Mouse (Mus musculus) brown adipose tissue, adult 24 weeks (tissue): Measurements from ENCODE around the gene Uckl1. TPM values are rescaled to one million over a fixed set of nuclear protein-coding genes. Genes with fewer than 3 reads are reported as not detected.
A peak's percentile ranks its signal among the peaks of the same experiment; 100 is the strongest.

ENCODE experiments used
- H3K27ac ChIP-seq: fragments of 200-500 bp; replicated peaks from 2 replicates; pipeline ENCODE4 v1.5.1; 2012; ENCODE audit warnings: low read depth, mild to moderate bottlenecking, low read length
- H3K4me1 ChIP-seq: fragments of 200-500 bp; 2 replicates; pipeline ENCODE4 v1.6.1; 2012; ENCODE audit warnings: low read length, mixed read lengths; ENCODE audit not compliant: control insufficient read depth, insufficient read depth, insufficient read length
- H3K4me3 ChIP-seq: fragments of 200-500 bp; 2 replicates; pipeline ENCODE4 v1.5.1; 2012; ENCODE audit warnings: low read depth, mild to moderate bottlenecking, low read length, moderate library complexity; ENCODE audit not compliant: insufficient read depth
- polyA plus RNA-seq: library from polyadenylated mRNA; stranded (reverse); fragments of >200 nt; gene quantifications from 2 replicates; pipeline ENCODE4 v1.2.4, GENCODE M21; 2012; ENCODE audit not compliant: missing spikeins, insufficient read depth, insufficient read length

Gene Uckl1
- polyA plus RNA-seq, 1 experiment: 26.8 TPM

GRCm38 (mm10) chr2:181571941-181572670, 12.6 kb downstream of the Uckl1 start:
- H3K27ac ChIP-seq: no peak overlapping the region
- no peaks in the 10 kb centered on the region for H3K4me1 ChIP-seq
- no peak overlapping the region for H3K4me3 ChIP-seq

- Histone ChIP-seq H3K4me3 (no peak overlapping the region), H3K4me1 (no peaks in the 10 kb centered on the region), H3K27ac (no peak overlapping the region)
These were observed 13.6 kb downstream of the Uckl1 start for GRCm38 (mm10) chr2:181570921-181571595.

DNA sequence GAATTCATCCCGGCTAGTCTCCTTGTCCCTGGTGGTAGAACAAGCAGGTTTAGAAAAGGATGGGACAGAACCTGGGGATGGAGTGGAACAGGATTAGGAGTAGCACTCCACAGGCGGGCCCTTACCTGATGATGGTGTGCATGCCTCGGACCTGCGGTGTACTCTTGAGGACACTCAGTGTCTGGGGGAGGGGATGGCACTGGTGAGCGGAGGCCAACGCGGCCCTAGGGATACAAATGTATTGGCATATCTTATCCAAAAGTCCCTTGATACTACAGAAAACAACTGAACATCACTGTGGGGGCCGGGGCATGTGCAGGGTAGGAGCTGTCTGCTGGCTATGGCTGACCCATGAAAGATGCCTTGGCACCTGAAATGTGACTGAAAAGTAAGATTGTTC, 14.3 kb downstream of the Uckl1 start:
- H3K4me3 ChIP-seq: no peak overlapping the region
- H3K4me1 ChIP-seq: no peaks in the 10 kb centered on the region
- H3K27ac ChIP-seq: no peak overlapping the region

- H3K4me3 ChIP-seq: no peak overlapping the region
- H3K4me1 ChIP-seq: no peaks in the 10 kb centered on the region
- no peak overlapping the region for H3K27ac ChIP-seq
These were observed 14.8 kb downstream of the Uckl1 start for GRCm38 (mm10) chr2:181569856-181570255.

DNA sequence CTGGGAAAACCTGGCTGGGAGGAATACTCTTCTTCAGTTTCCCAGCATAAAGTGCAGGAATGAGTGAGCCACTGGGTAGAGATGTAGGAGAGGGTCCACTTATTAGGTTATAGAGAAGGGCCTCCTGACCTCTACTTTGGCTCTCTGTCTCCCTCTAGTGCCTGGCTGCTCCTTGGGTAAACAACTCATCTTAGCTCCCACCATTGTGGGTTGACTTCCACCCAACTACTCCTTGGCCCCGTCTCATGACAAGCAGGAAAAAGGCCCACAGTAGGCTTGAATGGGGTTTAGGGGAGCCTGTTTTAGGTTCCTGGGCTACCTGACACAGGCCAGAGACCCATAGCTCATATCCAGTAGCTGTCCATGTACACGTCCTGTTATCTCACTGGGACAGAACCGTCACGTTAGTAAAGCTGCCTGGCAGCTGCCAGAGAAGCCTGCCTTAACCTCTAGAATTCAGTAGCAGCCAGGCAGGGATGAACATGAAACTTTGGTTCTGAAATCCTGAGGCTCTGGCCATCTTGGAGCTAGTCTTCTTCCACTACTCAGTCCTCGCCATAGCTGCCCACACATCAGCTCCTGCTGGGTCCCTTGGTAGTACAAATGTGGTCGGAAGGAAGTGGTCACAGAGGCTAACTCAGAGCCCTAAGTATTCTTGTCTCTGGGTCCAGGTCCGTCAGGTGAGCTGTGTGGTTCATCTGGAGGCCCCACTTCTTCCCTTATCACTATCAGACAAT, 16.3 kb downstream of the Uckl1 start:
- no peaks in the 10 kb centered on the region for H3K4me1 ChIP-seq
- no peak overlapping the region for H3K27ac ChIP-seq
- H3K4me3 ChIP-seq: no peak overlapping the region

DNA sequence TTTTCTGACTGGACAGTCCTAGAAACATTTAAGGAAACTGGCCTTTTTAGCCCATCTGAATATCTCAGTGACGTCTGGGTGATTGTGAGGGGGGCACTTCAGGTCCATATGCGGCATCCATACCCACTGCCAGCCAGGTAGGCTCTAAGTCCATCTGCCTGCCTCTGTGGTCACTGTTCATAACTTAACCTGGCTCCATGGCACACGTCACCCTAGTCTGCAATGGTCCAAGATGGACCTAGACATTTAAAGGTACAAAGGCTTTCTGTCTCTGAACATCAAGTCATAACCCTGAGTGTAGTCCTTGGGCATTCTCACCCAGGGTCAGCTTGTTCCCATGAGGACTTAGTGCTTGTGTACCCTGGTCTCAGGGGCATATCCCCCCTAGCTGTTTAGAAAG, 17.4 kb downstream of the Uckl1 start:
- H3K4me1 ChIP-seq: no peaks in the 10 kb centered on the region
- no peak overlapping the region for H3K4me3 ChIP-seq
- no peak overlapping the region for H3K27ac ChIP-seq

- peak overlapping the region; percentile 45 for H3K27ac ChIP-seq
- no peaks in the 10 kb centered on the region for H3K4me1 ChIP-seq
- no peak overlapping the region for H3K4me3 ChIP-seq
These were observed 30.9 kb downstream of the Uckl1 start for GRCm38 (mm10) chr2:181553772-181554171.

GRCm38 (mm10) chr2:181550233-181550632, 34.5 kb downstream of the Uckl1 start:
- H3K27ac ChIP-seq: no peak overlapping the region
- H3K4me3 ChIP-seq: no peak overlapping the region
- no peaks in the 10 kb centered on the region for H3K4me1 ChIP-seq

DNA sequence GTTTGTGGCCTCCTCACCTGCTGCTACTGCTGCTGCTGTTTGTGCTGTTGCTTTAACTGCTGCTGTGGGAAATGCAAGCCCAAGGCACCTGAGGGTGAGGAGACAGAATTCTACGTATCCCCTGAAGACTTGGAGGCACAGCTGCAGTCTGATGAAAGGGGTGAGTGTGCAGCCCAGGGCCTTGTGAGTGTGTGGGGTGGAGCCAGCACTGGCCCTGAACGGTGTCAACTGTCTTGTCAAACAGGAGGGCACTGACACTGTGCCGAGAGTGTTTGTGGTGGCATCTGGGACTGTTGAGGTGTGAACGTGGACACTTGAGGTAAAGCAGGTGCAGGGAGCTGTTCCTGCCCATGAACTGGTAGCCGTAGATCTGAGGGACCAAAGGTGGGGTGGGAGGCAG, 36.0 kb downstream of the Uckl1 start:
- Histone ChIP-seq H3K4me3 (no peak overlapping the region), H3K4me1 (no peaks in the 10 kb centered on the region), H3K27ac (no peak overlapping the region)

DNA sequence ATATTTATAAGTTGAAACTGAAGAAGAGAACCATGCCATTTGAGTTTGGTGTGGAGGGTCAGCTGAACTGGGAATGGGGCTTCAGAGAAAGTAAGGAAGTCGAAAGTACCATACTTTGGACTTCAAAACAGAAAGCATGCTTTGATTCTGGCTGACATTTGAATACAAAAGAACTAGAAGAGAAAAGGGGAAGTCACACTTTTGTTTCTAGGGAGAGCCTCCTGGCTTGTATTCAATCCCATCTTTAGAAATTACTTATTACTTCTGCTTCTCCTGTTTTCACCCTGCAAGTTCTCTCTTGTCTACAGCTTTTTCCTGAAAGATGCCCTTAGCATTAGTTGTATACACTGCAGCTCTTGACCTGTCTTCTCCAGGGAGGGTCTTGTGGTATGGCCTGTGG, 36.5 kb downstream of the Uckl1 start:
- H3K27ac ChIP-seq: no peak overlapping the region
- no peaks in the 10 kb centered on the region for H3K4me1 ChIP-seq
- no peak overlapping the region for H3K4me3 ChIP-seq

- H3K4me1 ChIP-seq: no peaks in the 10 kb centered on the region
- no peak overlapping the region for H3K4me3 ChIP-seq
- no peak overlapping the region for H3K27ac ChIP-seq
These were observed 38.5 kb downstream of the Uckl1 start for GRCm38 (mm10) chr2:181546142-181546541.

DNA sequence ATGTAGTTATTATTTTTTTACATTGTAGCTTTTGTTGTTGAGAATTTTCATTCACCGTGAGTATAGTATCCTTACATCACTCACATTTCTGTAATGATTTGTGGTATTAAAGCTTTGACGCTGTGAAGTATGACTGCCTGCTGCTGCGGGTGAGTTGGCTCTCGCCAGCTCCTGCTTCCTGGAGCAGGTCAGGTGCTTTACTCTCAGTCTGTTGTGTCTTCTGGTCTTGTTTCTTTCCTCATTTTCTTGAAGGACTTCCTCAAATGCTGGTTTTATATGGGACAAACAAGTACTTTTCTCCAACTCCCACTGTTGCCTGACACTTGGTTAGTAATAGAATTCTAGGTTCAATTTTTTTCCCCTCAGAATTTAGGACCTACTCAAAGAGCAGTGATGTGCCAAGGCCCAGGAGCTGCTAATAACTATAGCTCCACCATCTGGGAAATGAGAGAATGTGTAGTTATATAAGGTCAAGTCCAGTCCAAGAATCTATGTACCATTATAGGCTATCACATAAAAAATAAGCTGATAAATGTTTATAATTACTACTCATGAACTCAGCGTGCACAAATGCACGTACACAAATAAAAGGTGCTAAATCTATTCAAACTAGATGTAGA, 42.8 kb downstream of the Uckl1 start:
- H3K4me1 ChIP-seq: peaks cover 8% of the 10 kb centered on the region
- no peak overlapping the region for H3K27ac ChIP-seq
- H3K4me3 ChIP-seq: no peak overlapping the region

- Histone ChIP-seq H3K4me3 (no peak overlapping the region), H3K4me1 (peaks cover 10% of the 10 kb centered on the region), H3K27ac (peak overlapping the region; percentile 26)
These were observed 47.1 kb downstream of the Uckl1 start for GRCm38 (mm10) chr2:181537444-181538047.

GRCm38 (mm10) chr2:181536410-181536809, 48.3 kb downstream of the Uckl1 start:
- Histone ChIP-seq H3K27ac (0 out of 2 replicates have a peak overlapping the region, but pooled peaks have one; percentile 16), H3K4me3 (no peak overlapping the region), H3K4me1 (peaks cover 10% of the 10 kb centered on the region)

DNA sequence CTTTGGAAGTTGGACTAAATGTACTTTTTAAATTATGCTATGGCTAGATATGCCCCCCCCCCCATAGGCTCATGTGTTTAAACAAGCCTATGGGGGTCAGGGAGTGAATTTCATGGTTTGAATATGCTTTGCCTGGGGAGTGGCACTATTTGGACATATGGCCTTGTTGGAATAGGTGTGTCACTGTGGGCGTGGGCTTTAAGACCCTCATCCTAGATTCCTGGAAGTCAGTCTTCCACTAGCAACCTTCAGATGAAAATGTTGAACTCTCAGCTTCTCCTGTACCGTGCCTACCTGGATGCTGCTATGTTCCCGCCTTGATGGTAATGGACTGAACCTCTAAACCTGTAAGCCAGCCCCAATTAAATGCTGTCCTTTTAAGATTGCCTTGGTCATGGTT, 52.1 kb downstream of the Uckl1 start:
- Histone ChIP-seq H3K4me3 (no peak overlapping the region), H3K27ac (no peak overlapping the region), H3K4me1 (peaks cover 4% of the 10 kb centered on the region)
